Mouse (Mus musculus) urinary bladder, postnatal 14 days (tissue): Measurements from ENCODE around the gene Ugt1a9.

Source experiments
- DNase-seq: peaks from one replicate; pipeline ENCODE4 v3.0.0; 2021; ENCODE audit warnings: low spot score

Ugt1a9 gene

GRCm38 (mm10) chr1:88260114-88260513 lies 189.5 kb downstream of the Ugt1a9 start:
- DNase-seq: peak; percentile 72

- DNase-seq: no peak
Observed at GRCm38 (mm10) chr1:88260604-88261377, 190.2 kb downstream of the Ugt1a9 start.

- no peak for DNase-seq
Observed at GRCm38 (mm10) chr1:88261706-88262105, 191.1 kb downstream of the Ugt1a9 start.

- DNase-seq: peak; percentile 99
Observed at GRCm38 (mm10) chr1:88262255-88262654, 191.7 kb downstream of the Ugt1a9 start.

GRCm38 (mm10) chr1:88262961-88263360 lies 192.4 kb downstream of the Ugt1a9 start:
- no peak for DNase-seq

GRCm38 (mm10) chr1:88263778-88264177 lies 193.2 kb downstream of the Ugt1a9 start:
- no peak for DNase-seq

GRCm38 (mm10) chr1:88264237-88264868 lies 193.8 kb downstream of the Ugt1a9 start:
- DNase-seq: no peak

- no peak for DNase-seq
Observed at GRCm38 (mm10) chr1:88264869-88265240, 194.3 kb downstream of the Ugt1a9 start.

GRCm38 (mm10) chr1:88266123-88266522 lies 195.5 kb downstream of the Ugt1a9 start:
- DNase-seq: no peak

GRCm38 (mm10) chr1:88267489-88267888 lies 196.9 kb downstream of the Ugt1a9 start:
- no peak for DNase-seq

GRCm38 (mm10) chr1:88268070-88268469 lies 197.5 kb downstream of the Ugt1a9 start:
- DNase-seq: no peak
